Mouse (Mus musculus) liver, adult 2 months (tissue): ENCODE data around the gene Tspan8. TPM values are rescaled to one million over a fixed set of nuclear protein-coding genes. Genes with fewer than 3 reads are reported as not detected.
A peak's percentile ranks its signal among the peaks of the same experiment; 100 is the strongest.

Experiments
- DNase-seq: peaks from one replicate; pipeline ENCODE4 v3.0.0-alpha.2; 2011; ENCODE audit warnings: low read depth, low spot score; ENCODE audit errors: extremely low read depth
- H3K27ac ChIP-seq: fragments of 200-500 bp; replicated peaks from 2 replicates; pipeline ENCODE4 v1.5.1; 2012; ENCODE audit warnings: low read depth, mild to moderate bottlenecking, control low read depth, inconsistent platforms, low read length; ENCODE audit not compliant: insufficient read depth
- H3K27me3 ChIP-seq: fragments of 200-500 bp; 2 replicates; pipeline ENCODE4 v1.6.1; 2012; ENCODE audit warnings: mild to moderate bottlenecking, moderate library complexity, low read length, inconsistent platforms; ENCODE audit not compliant: control insufficient read depth, insufficient read depth
- H3K36me3 ChIP-seq: fragments of 200-500 bp; 2 replicates; pipeline ENCODE4 v1.6.1; 2012; ENCODE audit warnings: low read length, inconsistent platforms; ENCODE audit not compliant: control insufficient read depth, insufficient read depth
- H3K4me1 ChIP-seq: fragments of 200-500 bp; 2 replicates; pipeline ENCODE4 v1.6.1; 2011; ENCODE audit warnings: low read length; ENCODE audit not compliant: control insufficient read depth, insufficient read depth
- H3K4me3 ChIP-seq: fragments of 200-500 bp; 2 replicates; pipeline ENCODE4 v1.5.1; 2011; ENCODE audit warnings: low read depth, mild to moderate bottlenecking, control low read depth, low read length, moderate library complexity; ENCODE audit not compliant: insufficient read depth
- H3K79me2 ChIP-seq: fragments of 200-500 bp; 2 replicates; pipeline ENCODE4 v1.6.1; 2012; ENCODE audit warnings: inconsistent platforms, mild to moderate bottlenecking, low read length, moderate library complexity; ENCODE audit not compliant: control insufficient read depth, insufficient read depth
- H3K9ac ChIP-seq: fragments of 200-500 bp; 2 replicates; pipeline ENCODE4 v1.6.1; 2012; ENCODE audit warnings: low read depth, mild to moderate bottlenecking, control low read depth, inconsistent platforms, low read length
- CTCF ChIP-seq: fragments of 200-500 bp; IDR thresholded peaks from 2 replicates; pipeline ENCODE4 v1.5.1; 2011; ENCODE audit warnings: low read depth, low read length, control low read depth
- POLR2A ChIP-seq: fragments of 200-500 bp; IDR thresholded peaks from 2 replicates; pipeline ENCODE4 v1.6.1; 2011; ENCODE audit warnings: low read length, control low read depth; ENCODE audit not compliant: insufficient read depth; ENCODE audit errors: extremely low read depth
- WGBS: fragments of 180-500 bp; shearing (Covaris S2); methylation state at CpG from one replicate; pipeline ENCODE4 v1.1.7; 2018; 5-methylcytosine and 5-hydroxymethylcytosine counted together
- polyA plus RNA-seq: library from polyadenylated mRNA; depleted of rRNA; stranded (reverse); fragments of >200 nt; gene quantifications from 2 replicates; pipeline ENCODE4 v1.2.3, GENCODE M21; 2012
- total RNA-seq: library from RNA; depleted of rRNA; stranded (reverse); fragments of >200 nt; gene quantifications from 2 replicates; pipeline ENCODE4 v1.2.3, GENCODE M21; 2014

Tspan8 gene
- total and polyA plus RNA-seq, 2 experiments: 0.20 to 1.9 TPM

GRCm38 (mm10) chr10:115803765-115804164 is 12.9 kb upstream of the Tspan8 start:
- H3K4me1 ChIP-seq: no peaks in the 10 kb centered on the region; the same call in 1 of the 2 replicates
- H3K27me3 ChIP-seq: no peaks in the 10 kb centered on the region
- H3K4me3 ChIP-seq: no peak overlapping the region
- no peaks in the 10 kb centered on the region for H3K79me2 ChIP-seq
- 91% methylated on average over 2 of the region's 2 CpGs for WGBS
- no peak for TF ChIP-seq POLR2A
- no peak for TF ChIP-seq CTCF
- H3K9ac ChIP-seq: no peak overlapping the region
- H3K36me3 ChIP-seq: no peaks in the 10 kb centered on the region
- no peak for DNase-seq
- H3K27ac ChIP-seq: no peak overlapping the region

DNA sequence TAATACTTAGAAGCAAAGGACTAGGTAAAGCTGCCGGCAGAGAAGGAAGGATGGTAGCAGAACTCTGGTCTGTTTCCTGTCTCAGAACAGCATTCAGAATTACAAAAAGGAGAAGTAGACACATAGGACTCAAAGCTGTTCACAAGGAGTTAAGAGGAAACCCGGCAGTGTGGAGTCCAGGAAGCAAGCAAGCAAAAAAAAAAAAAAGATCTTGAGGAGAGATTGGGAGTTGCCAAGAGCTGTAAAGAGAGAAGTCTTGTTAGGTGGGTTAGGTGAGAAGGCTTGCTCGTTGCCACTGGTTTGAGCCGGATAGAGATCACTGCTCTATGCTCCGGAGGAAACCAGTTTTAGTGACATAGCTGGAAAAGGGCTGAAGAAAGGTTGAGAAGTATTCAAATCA is 10.6 kb upstream of the Tspan8 start:
- DNase-seq: no peak
- WGBS: 79% methylated on average over 5 of the region's 5 CpGs
- Histone ChIP-seq H3K4me1 (peaks cover 2% of the 10 kb centered on the region; the same call in 1 of the 2 replicates), H3K36me3 (no peaks in the 10 kb centered on the region), H3K79me2 (no peaks in the 10 kb centered on the region), H3K27me3 (no peaks in the 10 kb centered on the region), H3K4me3 (no peak overlapping the region), H3K27ac (no peak overlapping the region), H3K9ac (no peak overlapping the region)
- no peak for TF ChIP-seq CTCF
- no peak for TF ChIP-seq POLR2A

- H3K4me1 ChIP-seq: peaks cover 2% of the 10 kb centered on the region; the same call in 1 of the 2 replicates
- 21% methylated on average over 7 of the region's 7 CpGs for WGBS
- H3K4me3 ChIP-seq: no peak overlapping the region
- no peaks in the 10 kb centered on the region for H3K79me2 ChIP-seq
- H3K27ac ChIP-seq: no peak overlapping the region
- TF ChIP-seq CTCF: no peak
- no peak for TF ChIP-seq POLR2A
- DNase-seq: peak; percentile 70
- H3K27me3 ChIP-seq: no peaks in the 10 kb centered on the region
- H3K36me3 ChIP-seq: no peaks in the 10 kb centered on the region
- H3K9ac ChIP-seq: no peak overlapping the region
Observed at GRCm38 (mm10) chr10:115809169-115809568, 7.5 kb upstream of the Tspan8 start.

DNA sequence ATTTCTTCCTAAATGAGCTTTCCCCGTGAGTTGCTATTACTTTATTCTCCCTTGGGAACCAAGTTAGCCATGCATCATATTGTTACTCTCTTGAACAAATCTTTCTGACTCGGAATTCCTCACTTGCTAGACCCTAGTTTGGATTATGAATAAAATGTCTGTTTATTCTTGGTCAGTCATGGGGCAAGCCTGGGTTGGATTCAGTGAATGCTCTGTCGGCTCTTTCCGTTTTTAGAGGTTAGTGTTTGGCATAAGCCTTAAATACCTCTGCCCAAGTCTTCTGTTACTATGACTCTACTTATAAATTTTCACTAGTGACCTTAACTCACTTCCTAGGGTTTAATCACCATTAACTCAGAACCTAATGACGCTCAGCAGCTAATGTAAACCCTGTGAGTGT is 5.1 kb upstream of the Tspan8 start:
- peaks cover 2% of the 10 kb centered on the region; the same call in 1 of the 2 replicates for H3K4me1 ChIP-seq
- no peak overlapping the region for H3K27ac ChIP-seq
- no peaks in the 10 kb centered on the region for H3K36me3 ChIP-seq
- H3K4me3 ChIP-seq: no peak overlapping the region
- WGBS: 90% methylated on average over 5 of the region's 5 CpGs
- no peak for TF ChIP-seq POLR2A
- no peaks in the 10 kb centered on the region for H3K27me3 ChIP-seq
- no peak overlapping the region for H3K9ac ChIP-seq
- no peaks in the 10 kb centered on the region for H3K79me2 ChIP-seq
- no peak for DNase-seq

DNA sequence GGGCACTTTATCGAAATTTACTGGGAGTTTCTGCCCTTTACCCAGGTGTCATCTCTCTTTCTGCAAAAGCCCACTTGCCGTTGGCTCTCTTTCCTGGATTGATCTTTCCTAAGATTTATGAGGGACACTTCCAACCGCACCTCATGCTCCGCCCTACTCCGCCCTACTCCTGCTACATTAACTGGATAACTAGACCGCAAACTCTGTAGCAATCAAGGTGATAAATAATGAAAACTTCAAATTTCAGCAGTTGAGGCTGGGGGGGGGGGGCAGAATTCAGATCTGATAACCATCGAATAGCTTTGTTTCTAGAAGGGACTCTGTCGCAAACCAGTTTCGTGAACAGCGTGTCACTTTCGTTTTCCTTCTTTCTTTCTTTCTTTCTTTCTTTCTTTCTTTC is 1.8 kb upstream of the Tspan8 start:
- H3K4me1 ChIP-seq: no peaks in the 10 kb centered on the region
- no peaks in the 10 kb centered on the region for H3K36me3 ChIP-seq
- 94% methylated on average over 11 of the region's 11 CpGs for WGBS
- H3K4me3 ChIP-seq: no peak overlapping the region
- H3K79me2 ChIP-seq: no peaks in the 10 kb centered on the region
- DNase-seq: no peak
- no peak overlapping the region for H3K27ac ChIP-seq
- no peak overlapping the region for H3K9ac ChIP-seq
- TF ChIP-seq CTCF: no peak
- TF ChIP-seq POLR2A: no peak
- H3K27me3 ChIP-seq: no peaks in the 10 kb centered on the region

- H3K27me3 ChIP-seq: no peaks in the 10 kb centered on the region
- no peak overlapping the region for H3K9ac ChIP-seq
- H3K4me3 ChIP-seq: no peak overlapping the region
- 53% methylated on average over 13 of the region's 13 CpGs for WGBS
- no peaks in the 10 kb centered on the region for H3K79me2 ChIP-seq
- TF ChIP-seq CTCF (no peak), POLR2A (no peak)
- no peak for DNase-seq
- no peaks in the 10 kb centered on the region for H3K4me1 ChIP-seq
- H3K36me3 ChIP-seq: no peaks in the 10 kb centered on the region
- no peak overlapping the region for H3K27ac ChIP-seq
Observed at GRCm38 (mm10) chr10:115817056-115817724, 558 bp downstream of the Tspan8 start.
